Mouse (Mus musculus) midbrain, postnatal 0 days (tissue): ENCODE results near the gene Fam107b. TPM values are rescaled to one million over a fixed set of nuclear protein-coding genes. Genes with fewer than 3 reads are reported as not detected.

Experiments
- ATAC-seq: fragments of 200-750 bp; cut with Nextera tagmentation; 2 replicates; pipeline ENCODE4 v1.8.0; 2017; ENCODE audit warnings: moderate number of reproducible peaks, mild to moderate bottlenecking, moderate TSS enrichment, moderate library complexity; ENCODE audit not compliant: low FRiP score
- DNase-seq: peaks from one replicate; pipeline ENCODE4 v3.0.0-alpha.2; 2015; ENCODE audit warnings: low spot score
- H3K27ac ChIP-seq: fragments of 300-500 bp; sonication (generic); 2 replicates; pipeline ENCODE4 v1.5.1; 2014; ENCODE audit warnings: low read depth, mild to moderate bottlenecking, low read length, mixed read lengths
- H3K27me3 ChIP-seq: fragments of 300-500 bp; sonication (generic); 2 replicates; pipeline ENCODE4 v1.6.1; 2014; ENCODE audit warnings: low read length, control low read depth, mixed read lengths; ENCODE audit not compliant: insufficient read depth
- H3K36me3 ChIP-seq: fragments of 300-500 bp; sonication (generic); 2 replicates; pipeline ENCODE4 v1.6.1; 2014; ENCODE audit warnings: low read length, control low read depth, mixed read lengths; ENCODE audit not compliant: insufficient read depth
- H3K4me1 ChIP-seq: fragments of 300-500 bp; sonication (generic); 2 replicates; pipeline ENCODE4 v1.6.1; 2014; ENCODE audit warnings: mild to moderate bottlenecking, control low read depth, antibody characterized with exemption, low read length, mixed read lengths; ENCODE audit not compliant: insufficient read depth
- H3K4me2 ChIP-seq: fragments of 300-500 bp; sonication (generic); 2 replicates; pipeline ENCODE4 v1.6.1; 2014; ENCODE audit warnings: low read depth, mild to moderate bottlenecking, low read length, mixed read lengths; ENCODE audit not compliant: poor library complexity, severe bottlenecking
- H3K4me3 ChIP-seq: fragments of 300-500 bp; sonication (generic); 2 replicates; pipeline ENCODE4 v1.5.1; 2014; ENCODE audit warnings: low read depth, mild to moderate bottlenecking, low read length, moderate library complexity
- H3K9ac ChIP-seq: fragments of 300-500 bp; sonication (generic); replicated peaks from 2 replicates; pipeline ENCODE4 v1.6.1; 2014; ENCODE audit warnings: mild to moderate bottlenecking, low read length, moderate library complexity, mixed read lengths; ENCODE audit not compliant: poor library complexity, severe bottlenecking
- H3K9me3 ChIP-seq: fragments of 300-500 bp; sonication (generic); 2 replicates; pipeline ENCODE4 v1.6.1; 2016; ENCODE audit warnings: low read length, control low read depth
- CTCF ChIP-seq: IDR thresholded peaks from 2 replicates; pipeline ENCODE4 v1.5.1; 2016; ENCODE audit warnings: antibody characterized with exemption, mild to moderate bottlenecking
- WGBS: fragments of 180-500 bp; shearing (Covaris S2); extraction: QIAGEN DNeasy Blood & Tissue Kit; methylation state at CpG from one replicate; pipeline ENCODE4 v1.1.7; 2014; 5-methylcytosine and 5-hydroxymethylcytosine counted together
- polyA plus RNA-seq: library from polyadenylated mRNA; unstranded; fragments of >200 nt; fragmentation: Nextera tagmentation; extraction: Ambion mirVana; gene quantifications from 2 replicates; pipeline ENCODE4 v1.2.1, GENCODE M21; 2015
- total RNA-seq: library from RNA; depleted of rRNA; stranded (reverse); fragments of >200 nt; gene quantifications from 2 replicates; pipeline ENCODE4 v1.2.3, GENCODE M21; 2014

Gene Fam107b
- total and polyA plus RNA-seq, 2 experiments from 2014 or later = 16.0 to 26.8 TPM

DNA sequence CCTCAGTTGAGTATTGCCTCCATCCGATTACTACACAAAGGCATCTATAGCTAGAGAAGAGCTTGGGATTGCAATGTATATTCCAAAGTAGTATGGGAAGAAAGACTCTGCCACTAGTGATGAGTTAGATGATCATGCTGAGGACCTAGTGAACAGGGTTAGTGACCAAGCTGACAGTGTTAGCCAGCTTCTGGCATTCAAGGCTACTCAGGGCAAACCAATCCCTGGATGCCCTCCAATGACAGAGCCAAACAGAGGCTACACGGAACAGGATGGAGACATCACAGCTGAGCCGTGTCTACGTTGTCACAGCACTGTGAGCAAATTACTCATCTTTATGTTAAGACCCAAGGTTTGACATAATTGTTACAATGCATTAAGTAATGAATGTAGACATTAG is 138.3 kb downstream of the Fam107b start:
- DNase-seq = no peak
- ATAC-seq = no peak

DNA sequence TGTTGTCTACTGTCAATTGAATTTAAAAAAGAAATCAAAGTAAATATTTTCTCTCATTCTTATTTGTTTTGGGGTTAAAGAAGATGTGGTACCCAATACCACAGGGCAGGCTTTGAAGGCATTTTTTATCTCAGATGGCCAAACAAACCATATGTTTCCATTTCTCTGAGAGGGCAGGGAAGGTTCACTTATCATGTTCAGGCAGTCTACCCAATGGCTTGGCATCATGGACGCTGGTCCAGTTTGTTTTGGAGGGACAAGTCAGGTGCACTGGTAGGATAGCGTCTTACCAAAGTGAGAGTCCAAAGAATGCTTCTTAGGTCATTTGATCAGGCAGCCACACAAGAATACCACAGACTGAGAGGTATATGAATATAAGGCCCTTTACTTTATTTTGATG is 139.6 kb downstream of the Fam107b start:
- H3K27ac ChIP-seq = no peak overlapping the region
- H3K36me3 ChIP-seq = no peaks in the 10 kb centered on the region
- ATAC-seq = no peak
- no peak for DNase-seq
- H3K9me3 ChIP-seq = no peaks in the 10 kb centered on the region
- H3K27me3 ChIP-seq = no peaks in the 10 kb centered on the region
- WGBS = 93% methylated on average over 2 of the region's 2 CpGs
- peaks cover 3% of the 10 kb centered on the region; the same call in 1 of the 2 replicates for H3K4me1 ChIP-seq
- H3K9ac ChIP-seq = no peak overlapping the region
- no peak for TF ChIP-seq CTCF
- no peak overlapping the region for H3K4me3 ChIP-seq
- no peak overlapping the region for H3K4me2 ChIP-seq

More for the DNA sequence above, 138.3 kb downstream of the Fam107b start:
- no peak overlapping the region for H3K9ac ChIP-seq
- no peak overlapping the region for H3K4me3 ChIP-seq
- H3K36me3 ChIP-seq = no peaks in the 10 kb centered on the region
- no peaks in the 10 kb centered on the region for H3K9me3 ChIP-seq
- H3K4me1 ChIP-seq = no peaks in the 10 kb centered on the region
- 92% methylated on average over 4 of the region's 4 CpGs for WGBS
- H3K4me2 ChIP-seq = no peak overlapping the region
- TF ChIP-seq CTCF = no peak
- H3K27ac ChIP-seq = no peak overlapping the region
- H3K27me3 ChIP-seq = no peaks in the 10 kb centered on the region

GRCm38 (mm10) chr2:3710521-3710920 is 140.2 kb downstream of the Fam107b start:
- no peak for TF ChIP-seq CTCF
- peaks cover 3% of the 10 kb centered on the region; the same call in 1 of the 2 replicates for H3K4me1 ChIP-seq
- ATAC-seq = no peak

GRCm38 (mm10) chr2:3712369-3713042 is 142.2 kb downstream of the Fam107b start:
- H3K9ac ChIP-seq = no peak overlapping the region
- WGBS = 64% methylated on average over 3 of the region's 3 CpGs
- H3K27me3 ChIP-seq = no peaks in the 10 kb centered on the region
- H3K9me3 ChIP-seq = no peaks in the 10 kb centered on the region
- H3K36me3 ChIP-seq = no peaks in the 10 kb centered on the region
- no peak for ATAC-seq
- no peak for TF ChIP-seq CTCF
- H3K4me2 ChIP-seq = no peak overlapping the region
- no peak for DNase-seq
- H3K4me1 ChIP-seq = peaks cover 7% of the 10 kb centered on the region
- no peak overlapping the region for H3K4me3 ChIP-seq
- no peak overlapping the region for H3K27ac ChIP-seq

More at GRCm38 (mm10) chr2:3710521-3710920, 140.2 kb downstream of the Fam107b start:
- Histone ChIP-seq H3K36me3 (no peaks in the 10 kb centered on the region), H3K9ac (no peak overlapping the region), H3K4me2 (no peak overlapping the region), H3K4me3 (no peak overlapping the region), H3K27me3 (no peaks in the 10 kb centered on the region), H3K27ac (no peak overlapping the region), H3K9me3 (no peaks in the 10 kb centered on the region)
- no peak for DNase-seq
- 94% methylated on average over 3 of the region's 3 CpGs for WGBS

GRCm38 (mm10) chr2:3713212-3713681 is 143.0 kb downstream of the Fam107b start:
- Histone ChIP-seq H3K9me3 (no peaks in the 10 kb centered on the region), H3K27me3 (no peaks in the 10 kb centered on the region), H3K4me1 (peaks cover 7% of the 10 kb centered on the region), H3K9ac (peak overlapping the region; percentile 95), H3K4me3 (peak overlapping the region; percentile 99), H3K4me2 (peak overlapping the region; percentile 79), H3K36me3 (no peaks in the 10 kb centered on the region), H3K27ac (peak overlapping the region; percentile 68)
- ATAC-seq (peak; percentile 90), DNase-seq (peak; percentile 91)
- peak; percentile 12; the same call in 1 of the 2 replicates for TF ChIP-seq CTCF
- 0% methylated on average over 40 of the region's 41 CpGs for WGBS

GRCm38 (mm10) chr2:3713682-3714361 is 143.5 kb downstream of the Fam107b start:
- Histone ChIP-seq H3K36me3 (no peaks in the 10 kb centered on the region), H3K4me2 (peak overlapping the region; percentile 79), H3K9ac (peak overlapping the region; percentile 95), H3K4me3 (peak overlapping the region; percentile 99), H3K9me3 (no peaks in the 10 kb centered on the region), H3K27ac (peak overlapping the region; percentile 68), H3K27me3 (no peaks in the 10 kb centered on the region), H3K4me1 (peaks cover 7% of the 10 kb centered on the region)
- ATAC-seq (peak; percentile 73), DNase-seq (peak; percentile 24)
- under 1% methylated on average over 32 of the region's 38 CpGs for WGBS
- TF ChIP-seq CTCF = no peak
